Mouse (Mus musculus): ENCODE results near the gene Rab24. TPM values are rescaled to one million over a fixed set of nuclear protein-coding genes. Genes with fewer than 3 reads are reported as not detected.

Rab24 gene
- total and polyA plus RNA-seq, 3 experiments, result 41.7 to 72.5 (median 45.3) TPM

GRCm38 (mm10) chr13:55313051-55313450 is 8.7 kb downstream of the Rab24 start:
- no peaks in the 10 kb centered on the region for H3K79me2 ChIP-seq (replicated peaks; ENCODE audit: control insufficient read depth, extremely low read depth, insufficient read depth, poor library complexity, severe bottlenecking)
- no peak overlapping the region for H3K9ac ChIP-seq (ENCODE audit: insufficient read depth, low read depth)
- H3K27me3 ChIP-seq (replicated peaks), result no peaks in the 10 kb centered on the region
- dilution Hi-C loops (cut with MboI; ENCODE audit: extremely low pct_ligation_motif_present, extremely low pct_unique_long_range_greater_than_20kb, low sequenced_read_pairs) (no loop called here), in situ Hi-C loops (cut with MboI; ENCODE audit: low pct_ligation_motif_present, low pct_unique_long_range_greater_than_20kb, low sequenced_read_pairs) (no loop called here)
- H3K4me2 ChIP-seq (ENCODE audit: insufficient read depth, low read depth, poor library complexity, severe bottlenecking), result no peak overlapping the region
- TF ChIP-seq EP300 (IDR thresholded peaks at IDR 0.05; ENCODE audit: low read length), result no peak
- TF ChIP-seq IRF4 (IDR thresholded peaks at IDR 0.05; ENCODE audit: low read depth, low read length), result no peak
- TF ChIP-seq CTCF (conservative IDR thresholded peaks at IDR 0.05 in 1 of 2, IDR thresholded peaks at IDR 0.05 in 1 of 2; ENCODE audit: low read depth in 2 of 2, low read length in 2 of 2), result no peak
- no peak for TF ChIP-seq CHD1 (IDR thresholded peaks at IDR 0.05; ENCODE audit: low read depth, low read length)
- TF ChIP-seq ZNF384 (IDR thresholded peaks at IDR 0.05; ENCODE audit: low read depth, low read length), result no peak
- TF ChIP-seq RAD21 (IDR thresholded peaks at IDR 0.05; ENCODE audit: low read depth, low read length), result no peak
- TF ChIP-seq SIN3A (IDR thresholded peaks at IDR 0.05; ENCODE audit: low read length), result no peak
- TF ChIP-seq JUN (IDR thresholded peaks at IDR 0.05; ENCODE audit: insufficient read depth, low read depth, low read length), result no peak
- no peak overlapping the region for H3K27ac ChIP-seq (ENCODE audit: insufficient read depth, low read depth)
- H3K4me3 ChIP-seq (replicated peaks in 1 of 3; ENCODE audit: low read depth in 2 of 3, low read length in 2 of 3, poor library complexity in 1 of 3), result no peak overlapping the region
- peaks cover 33 to 82% of the 10 kb centered on the region in 2 experiments for H3K36me3 ChIP-seq (replicated peaks in 1 of 2; ENCODE audit: control insufficient read depth in 1 of 2, insufficient read depth in 1 of 2, low read length in 1 of 2)
- DNase-seq (ENCODE audit: extremely low read depth), result no peak
- H3K9me3 ChIP-seq (replicated peaks; ENCODE audit: low read length), result no peaks in the 10 kb centered on the region
- H3K4me1 ChIP-seq (ENCODE audit: control insufficient read depth in 1 of 2, insufficient read depth in 2 of 2), result peaks cover 0 to 19% of the 10 kb centered on the region in 2 experiments; a peak in 2 of 4 replicates

GRCm38 (mm10) chr13:55312028-55312630 is 9.6 kb downstream of the Rab24 start:
- Histone ChIP-seq H3K9ac (ENCODE audit: insufficient read depth, low read depth) (no peak overlapping the region), H3K36me3 (replicated peaks in 1 of 2; ENCODE audit: control insufficient read depth in 1 of 2, insufficient read depth in 1 of 2, low read length in 1 of 2) (peaks cover 38 to 83% of the 10 kb centered on the region in 2 experiments), H3K9me3 (replicated peaks; ENCODE audit: low read length) (no peaks in the 10 kb centered on the region), H3K4me3 (replicated peaks in 1 of 3; ENCODE audit: low read depth in 2 of 3, low read length in 2 of 3, poor library complexity in 1 of 3) (no peak overlapping the region), H3K27ac (ENCODE audit: insufficient read depth, low read depth) (no peak overlapping the region), H3K27me3 (replicated peaks) (no peaks in the 10 kb centered on the region), H3K4me2 (ENCODE audit: insufficient read depth, low read depth, poor library complexity, severe bottlenecking) (no peak overlapping the region), H3K79me2 (replicated peaks; ENCODE audit: control insufficient read depth, extremely low read depth, insufficient read depth, poor library complexity, severe bottlenecking) (no peaks in the 10 kb centered on the region), H3K4me1 (ENCODE audit: control insufficient read depth in 1 of 2, insufficient read depth in 2 of 2) (peaks cover 0 to 13% of the 10 kb centered on the region in 2 experiments; a peak in 2 of 4 replicates)
- TF ChIP-seq MAX (IDR thresholded peaks at IDR 0.05; ENCODE audit: low read length) (no peak), TCF12 (IDR thresholded peaks at IDR 0.05; ENCODE audit: low read depth, low read length) (no peak), EP300 (IDR thresholded peaks at IDR 0.05; ENCODE audit: low read length) (no peak), KAT2A (IDR thresholded peaks at IDR 0.05; ENCODE audit: insufficient replicate concordance, low read length) (no peak), RCOR1 (conservative IDR thresholded peaks at IDR 0.05; ENCODE audit: low read depth, low read length) (no peak), MEF2A (IDR thresholded peaks at IDR 0.05; ENCODE audit: borderline replicate concordance, low read depth, low read length) (no peak), TBP (conservative IDR thresholded peaks at IDR 0.05; ENCODE audit: low read depth, low read length) (no peak), JUN (IDR thresholded peaks at IDR 0.05; ENCODE audit: insufficient read depth, low read depth, low read length) (no peak), SMC3 (IDR thresholded peaks at IDR 0.05; ENCODE audit: low read depth, low read length) (no peak), ZC3H11A (IDR thresholded peaks at IDR 0.05; ENCODE audit: low read depth, low read length) (no peak)
- dilution Hi-C loops (cut with MboI; ENCODE audit: extremely low pct_ligation_motif_present, extremely low pct_unique_long_range_greater_than_20kb, low sequenced_read_pairs) (no loop called here), in situ Hi-C loops (cut with MboI; ENCODE audit: low pct_ligation_motif_present, low pct_unique_long_range_greater_than_20kb, low sequenced_read_pairs) (no loop called here)
- no peak for DNase-seq (ENCODE audit: extremely low read depth)
